Mouse (Mus musculus) liver, embryonic 11.5 days (tissue): ENCODE measurements around the gene Oosp3. TPM values are rescaled to one million over a fixed set of nuclear protein-coding genes. Genes with fewer than 3 reads are reported as not detected.

Experiments
- polyA plus RNA-seq: library from polyadenylated mRNA; unstranded; fragments of >200 nt; fragmentation: Nextera tagmentation; extraction: Ambion mirVana; gene quantifications from 2 replicates; pipeline ENCODE4 v1.2.1, GENCODE M21; 2014

Oosp3 gene
- polyA plus RNA-seq, 1 experiment from 2014 or later = not detected

Other genes starting within 250 kb of the Oosp3 start
- 2.6 and 3.2 TPM in 2 replicates for gene Ms4a6c, start 227.7 kb upstream of the Oosp3 start, polyA plus RNA-seq
- gene Gm8369, start 211.1 kb upstream of the Oosp3 start, polyA plus RNA-seq = not detected in 2 replicates
- gene Ms4a6b, start 180.5 kb upstream of the Oosp3 start, polyA plus RNA-seq = 2.3 and 2.4 TPM in 2 replicates
- 0.29 and 0.31 TPM in 2 replicates for gene Ms4a4d, start 160.3 kb upstream of the Oosp3 start, polyA plus RNA-seq
- 3.8 and 5.1 TPM in 2 replicates for gene Ms4a6d, start 92.2 kb upstream of the Oosp3 start, polyA plus RNA-seq
- gene Ms4a2, start 73.3 kb upstream of the Oosp3 start, polyA plus RNA-seq = 0.19 TPM in 2 replicates
- 7.5 and 9.7 TPM in 2 replicates for gene Ms4a3, start 56.2 kb upstream of the Oosp3 start, polyA plus RNA-seq
- not detected in 2 replicates for gene Oosp2, start 36.5 kb upstream of the Oosp3 start, polyA plus RNA-seq
- not detected in 2 replicates for gene Oosp1, start 5.9 kb upstream of the Oosp3 start, polyA plus RNA-seq
- gene Gif, start 50.5 kb downstream of the Oosp3 start, polyA plus RNA-seq = not detected in 2 replicates
- gene Mrpl16, start 73.3 kb downstream of the Oosp3 start, polyA plus RNA-seq = 72.8 and 76.5 TPM in 2 replicates
- gene Stx3, start 122.3 kb downstream of the Oosp3 start, polyA plus RNA-seq = 5.0 and 7.0 TPM in 2 replicates
- not detected in 2 replicates for gene Olfr1417, start 142.2 kb downstream of the Oosp3 start, polyA plus RNA-seq
- gene Olfr1418, start 164.0 kb downstream of the Oosp3 start, polyA plus RNA-seq = not detected in 2 replicates
- gene Olfr1419, start 178.1 kb downstream of the Oosp3 start, polyA plus RNA-seq = not detected in 2 replicates
- 0.14 TPM in 1 of 2 replicates, not detected in the other for gene Olfr1420, start 189.5 kb downstream of the Oosp3 start, polyA plus RNA-seq
- gene Patl1, start 215.3 kb downstream of the Oosp3 start, polyA plus RNA-seq = 21.7 and 24.3 TPM in 2 replicates